Mouse (Mus musculus): ENCODE data around the gene Gm10799. TPM values are rescaled to one million over a fixed set of nuclear protein-coding genes. Genes with fewer than 3 reads are reported as not detected.

Gm10799 gene
- polyA plus RNA-seq, 1 experiment from 2014 or later = not detected

- Histone ChIP-seq H3K4me1 (no peaks in the 10 kb centered on the region), H3K4me2 (replicated peaks) (no peak overlapping the region), H3K27me3 (no peaks in the 10 kb centered on the region), H3K9ac (no peak overlapping the region), H3K9me3 (no peaks in the 10 kb centered on the region), H3K36me3 (peaks cover 30% of the 10 kb centered on the region; the same call in 1 of the 2 replicates), H3K27ac (no peak overlapping the region), H3K4me3 (no peak overlapping the region)
- WGBS = 85% methylated on average over 6 of the region's 6 CpGs
- no peak for ATAC-seq (ENCODE audit: insufficient number of reproducible peaks, insufficient read depth, low FRiP score, low TSS enrichment)
Measured at GRCm38 (mm10) chr2:104035595-104035994, 32.8 kb downstream of the Gm10799 start.

GRCm38 (mm10) chr2:104034832-104035472 is 33.4 kb downstream of the Gm10799 start:
- ATAC-seq (ENCODE audit: insufficient number of reproducible peaks, insufficient read depth, low FRiP score, low TSS enrichment) = no peak
- no peak overlapping the region for H3K27ac ChIP-seq
- no peaks in the 10 kb centered on the region for H3K9me3 ChIP-seq
- WGBS = 32% methylated on average over 3 of the region's 3 CpGs
- no peak overlapping the region for H3K9ac ChIP-seq
- H3K4me1 ChIP-seq = 0 out of 2 replicates have a peak, but pooled peaks cover under 1% of the 10 kb centered on the region
- no peak overlapping the region for H3K4me2 ChIP-seq (replicated peaks)
- H3K36me3 ChIP-seq = peaks cover 30% of the 10 kb centered on the region; the same call in 1 of the 2 replicates
- H3K4me3 ChIP-seq = no peak overlapping the region
- H3K27me3 ChIP-seq = no peaks in the 10 kb centered on the region

- H3K4me3 ChIP-seq = no peak overlapping the region
- H3K4me2 ChIP-seq (replicated peaks) = no peak overlapping the region
- WGBS = 85% methylated on average over 3 of the region's 3 CpGs
- H3K27ac ChIP-seq = no peak overlapping the region
- H3K9ac ChIP-seq = no peak overlapping the region
- H3K9me3 ChIP-seq = no peaks in the 10 kb centered on the region
- H3K4me1 ChIP-seq = peaks cover 15% of the 10 kb centered on the region
- H3K27me3 ChIP-seq = no peaks in the 10 kb centered on the region
- H3K36me3 ChIP-seq = peaks cover 21% of the 10 kb centered on the region; the same call in 1 of the 2 replicates
- no peak for ATAC-seq (ENCODE audit: insufficient number of reproducible peaks, insufficient read depth, low FRiP score, low TSS enrichment)
Measured at GRCm38 (mm10) chr2:104032056-104032455, 36.3 kb downstream of the Gm10799 start.

GRCm38 (mm10) chr2:104030381-104030780 is 38.0 kb downstream of the Gm10799 start:
- Histone ChIP-seq H3K27me3 (no peaks in the 10 kb centered on the region), H3K9me3 (no peaks in the 10 kb centered on the region), H3K4me1 (peaks cover 15% of the 10 kb centered on the region), H3K36me3 (peaks cover 10% of the 10 kb centered on the region; the same call in 1 of the 2 replicates), H3K4me3 (no peak overlapping the region), H3K27ac (no peak overlapping the region), H3K4me2 (replicated peaks) (no peak overlapping the region), H3K9ac (no peak overlapping the region)
- 88% methylated on average over 3 of the region's 3 CpGs for WGBS
- no peak for ATAC-seq (ENCODE audit: insufficient number of reproducible peaks, insufficient read depth, low FRiP score, low TSS enrichment)

- ATAC-seq (ENCODE audit: insufficient number of reproducible peaks, insufficient read depth, low FRiP score, low TSS enrichment) = no peak
- peaks cover 10% of the 10 kb centered on the region; the same call in 1 of the 2 replicates for H3K36me3 ChIP-seq
- peak overlapping the region; percentile 94 for H3K9ac ChIP-seq
- H3K4me3 ChIP-seq = peak overlapping the region; percentile 97
- WGBS = 85% methylated on average over 2 of the region's 2 CpGs
- H3K4me2 ChIP-seq (replicated peaks) = peak overlapping the region; percentile 80
- H3K27me3 ChIP-seq = no peaks in the 10 kb centered on the region
- no peaks in the 10 kb centered on the region for H3K9me3 ChIP-seq
- H3K4me1 ChIP-seq = peaks cover 15% of the 10 kb centered on the region
- H3K27ac ChIP-seq = no peak overlapping the region
Measured at GRCm38 (mm10) chr2:104029074-104029473, 39.3 kb downstream of the Gm10799 start.

- Histone ChIP-seq H3K4me1 (peaks cover 15% of the 10 kb centered on the region), H3K4me2 (replicated peaks) (peak within 1 kb of the TSS; percentile 80), H3K36me3 (peaks cover 6% of the 10 kb centered on the region; the same call in 1 of the 2 replicates), H3K27me3 (no peaks in the 10 kb centered on the region), H3K27ac (0 out of 2 replicates have a peak within 1 kb of the TSS, but pooled peaks have one; percentile 30), H3K9ac (peak within 1 kb of the TSS; percentile 94), H3K9me3 (no peaks in the 10 kb centered on the region), H3K4me3 (peak within 1 kb of the TSS; percentile 97)
- peak; percentile 78 for ATAC-seq (ENCODE audit: insufficient number of reproducible peaks, insufficient read depth, low FRiP score, low TSS enrichment)
- 1% methylated on average over 31 of the region's 32 CpGs for WGBS
Measured at GRCm38 (mm10) chr2:104028139-104028723, 40.1 kb downstream of the Gm10799 start, which contains the start of gene 4931422A03Rik. Gene 4931422A03Rik (minus strand): TSS chr2:104028361.

GRCm38 (mm10) chr2:104027458-104028138 is 40.8 kb downstream of the Gm10799 start, which contains the start of gene Fbxo3:
Gene Fbxo3 (plus strand): TSS chr2:104027721.
- H3K27ac ChIP-seq = 0 out of 2 replicates have a peak within 1 kb of the TSS, but pooled peaks have one; percentile 30
- ATAC-seq (ENCODE audit: insufficient number of reproducible peaks, insufficient read depth, low FRiP score, low TSS enrichment) = peak; percentile 85
- WGBS = under 1% methylated on average over 44 of the region's 44 CpGs

GRCm38 (mm10) chr2:104024656-104025055 is 43.7 kb downstream of the Gm10799 start:
- 89% methylated on average over 4 of the region's 4 CpGs for WGBS
- no peaks in the 10 kb centered on the region for H3K9me3 ChIP-seq
- no peak overlapping the region for H3K9ac ChIP-seq
- no peak for ATAC-seq (ENCODE audit: insufficient number of reproducible peaks, insufficient read depth, low FRiP score, low TSS enrichment)
- H3K4me3 ChIP-seq = no peak overlapping the region
- peaks cover 12% of the 10 kb centered on the region for H3K4me1 ChIP-seq
- H3K27me3 ChIP-seq = no peaks in the 10 kb centered on the region
- H3K27ac ChIP-seq = no peak overlapping the region
- H3K4me2 ChIP-seq (replicated peaks) = no peak overlapping the region
- no peaks in the 10 kb centered on the region for H3K36me3 ChIP-seq

More at GRCm38 (mm10) chr2:104027458-104028138, 40.8 kb downstream of the Gm10799 start, which contains the start of gene Fbxo3:
- H3K4me1 ChIP-seq = peaks cover 15% of the 10 kb centered on the region
- no peaks in the 10 kb centered on the region for H3K27me3 ChIP-seq
- peak within 1 kb of the TSS; percentile 97 for H3K4me3 ChIP-seq
- no peaks in the 10 kb centered on the region for H3K9me3 ChIP-seq
- H3K36me3 ChIP-seq = peaks cover 6% of the 10 kb centered on the region; the same call in 1 of the 2 replicates
- peak within 1 kb of the TSS; percentile 94 for H3K9ac ChIP-seq
- H3K4me2 ChIP-seq (replicated peaks) = peak within 1 kb of the TSS; percentile 80

GRCm38 (mm10) chr2:104023096-104023495 is 45.3 kb downstream of the Gm10799 start:
- H3K4me1 ChIP-seq = no peaks in the 10 kb centered on the region
- no peak overlapping the region for H3K4me2 ChIP-seq (replicated peaks)
- WGBS = 78% methylated on average over 7 of the region's 7 CpGs
- ATAC-seq (ENCODE audit: insufficient number of reproducible peaks, insufficient read depth, low FRiP score, low TSS enrichment) = no peak
- H3K27ac ChIP-seq = no peak overlapping the region
- H3K9me3 ChIP-seq = no peaks in the 10 kb centered on the region
- H3K36me3 ChIP-seq = no peaks in the 10 kb centered on the region
- H3K4me3 ChIP-seq = no peak overlapping the region
- no peak overlapping the region for H3K9ac ChIP-seq
- no peaks in the 10 kb centered on the region for H3K27me3 ChIP-seq
